Mouse (Mus musculus) forebrain, embryonic 10.5 days (tissue): ENCODE results near the gene Tdrd5. TPM values are rescaled to one million over a fixed set of nuclear protein-coding genes. Genes with fewer than 3 reads are reported as not detected.

ENCODE experiments used
- DNase-seq: peaks from one replicate; pipeline ENCODE4 v3.0.0-alpha.2; 2017; ENCODE audit warnings: low spot score; ENCODE audit errors: extremely low spot score
- H3K27ac ChIP-seq: fragments of 300-500 bp; sonication (generic); 2 replicates; pipeline ENCODE4 v1.5.1; 2016; ENCODE audit warnings: mild to moderate bottlenecking
- H3K27me3 ChIP-seq: fragments of 300-500 bp; sonication (generic); 2 replicates; pipeline ENCODE4 v1.6.1; 2016; ENCODE audit warnings: mild to moderate bottlenecking; ENCODE audit not compliant: poor library complexity, severe bottlenecking
- H3K36me3 ChIP-seq: fragments of 300-500 bp; sonication (generic); replicated peaks from 2 replicates; pipeline ENCODE4 v1.6.1; 2016; ENCODE audit warnings: mild to moderate bottlenecking, moderate library complexity
- H3K4me1 ChIP-seq: fragments of 300-500 bp; sonication (generic); 2 replicates; pipeline ENCODE4 v1.6.1; 2016
- H3K4me3 ChIP-seq: fragments of 300-500 bp; sonication (generic); 2 replicates; pipeline ENCODE4 v1.5.1; 2016; ENCODE audit warnings: mild to moderate bottlenecking, moderate library complexity
- H3K9me3 ChIP-seq: fragments of 300-500 bp; sonication (generic); 2 replicates; pipeline ENCODE4 v1.6.1; 2016; ENCODE audit warnings: mild to moderate bottlenecking, moderate library complexity
- WGBS: fragments of 180-500 bp; shearing (Covaris S2); methylation state at CpG from one replicate; pipeline ENCODE4 v1.1.7; 2016; 5-methylcytosine and 5-hydroxymethylcytosine counted together
- polyA plus RNA-seq: library from polyadenylated mRNA; unstranded; fragments of >200 nt; fragmentation: Nextera tagmentation; extraction: Ambion mirVana; gene quantifications from 2 replicates; pipeline ENCODE4 v1.2.1, GENCODE M21; 2016

Gene Tdrd5
- polyA plus RNA-seq, 1 experiment from 2014 or later, result 0.09 TPM

DNA sequence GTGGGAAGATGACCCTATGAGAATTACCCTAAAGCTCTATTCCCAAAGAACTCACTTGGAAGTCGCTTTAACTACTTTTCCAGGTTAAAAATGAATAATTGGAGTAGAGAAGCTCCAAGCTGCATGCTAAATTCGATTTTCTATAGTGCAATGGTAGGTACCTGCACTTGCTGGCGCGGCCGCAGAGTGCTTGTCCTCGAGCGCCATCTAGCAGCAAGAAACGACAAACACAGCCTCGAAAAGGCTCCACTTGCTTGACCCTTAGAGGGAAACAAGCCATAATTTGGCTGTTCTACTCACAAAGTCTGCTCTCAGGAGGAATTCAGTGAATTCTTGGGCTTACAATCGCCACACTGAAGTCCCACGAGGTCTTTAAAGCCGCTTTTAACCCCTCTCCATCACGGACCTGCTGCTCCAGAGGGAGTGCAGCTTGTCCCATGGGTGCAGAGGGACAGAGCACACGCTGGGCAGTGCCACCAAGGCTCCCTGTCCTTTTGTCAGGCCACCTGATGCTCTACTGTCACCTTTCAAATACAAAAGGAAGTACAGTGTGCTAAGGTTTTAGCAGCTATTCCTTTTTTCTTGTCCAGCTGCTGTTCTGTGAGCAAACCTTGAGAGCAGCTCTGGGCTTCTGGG is 61.6 kb downstream of the Tdrd5 start:
- Histone ChIP-seq H3K27me3 (no peaks in the 10 kb centered on the region), H3K36me3 (no peaks in the 10 kb centered on the region), H3K9me3 (no peaks in the 10 kb centered on the region), H3K4me1 (no peaks in the 10 kb centered on the region), H3K27ac (no peak overlapping the region), H3K4me3 (no peak overlapping the region)
- peak; percentile 58 for DNase-seq
- WGBS, result 8% methylated on average over 14 of the region's 14 CpGs

DNA sequence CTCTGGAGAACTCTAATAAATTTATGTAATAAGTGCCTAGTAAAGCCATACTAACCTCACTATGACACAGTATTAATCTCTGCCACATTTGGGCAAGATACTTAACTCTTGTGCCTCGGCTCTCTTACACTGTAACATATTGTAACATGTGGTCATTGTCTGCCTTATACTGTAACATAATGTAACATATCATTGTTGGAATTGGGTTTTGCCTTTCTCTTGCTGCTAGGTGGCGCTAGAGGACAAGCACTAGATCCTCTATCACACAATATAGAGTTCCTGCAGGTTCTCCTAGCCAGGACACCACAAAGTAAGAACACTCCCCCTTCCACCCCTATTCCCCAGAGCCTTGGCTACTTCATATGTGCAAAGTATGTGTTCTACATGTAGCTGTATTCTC is 62.4 kb downstream of the Tdrd5 start:
- no peaks in the 10 kb centered on the region for H3K4me1 ChIP-seq
- no peaks in the 10 kb centered on the region for H3K36me3 ChIP-seq
- H3K27ac ChIP-seq, result no peak overlapping the region
- H3K9me3 ChIP-seq, result no peaks in the 10 kb centered on the region
- WGBS, result 42% methylated on average over 2 of the region's 2 CpGs
- no peak for DNase-seq
- no peaks in the 10 kb centered on the region for H3K27me3 ChIP-seq
- no peak overlapping the region for H3K4me3 ChIP-seq

DNA sequence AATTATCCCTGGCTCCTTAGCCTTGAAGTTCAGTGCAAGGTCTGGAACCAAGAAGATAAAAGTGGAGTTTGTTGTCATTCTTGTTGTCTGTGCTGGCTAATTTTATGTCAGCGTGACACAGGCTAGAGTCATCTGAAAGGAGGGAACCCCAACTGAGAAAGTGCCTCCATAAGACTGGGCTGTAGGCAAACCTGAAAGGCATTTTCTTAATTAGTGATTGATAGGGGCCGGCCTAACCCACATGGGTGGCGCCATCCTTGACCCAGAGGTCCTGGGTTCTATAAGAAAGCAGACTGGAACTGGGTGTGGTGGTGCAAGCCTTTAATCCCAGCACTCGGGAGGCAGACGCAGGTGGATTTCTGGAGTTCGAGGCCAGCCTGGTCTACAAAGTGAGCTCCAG is 72.3 kb downstream of the Tdrd5 start:
- Histone ChIP-seq H3K27me3 (no peaks in the 10 kb centered on the region), H3K4me1 (peaks cover 25% of the 10 kb centered on the region), H3K36me3 (no peaks in the 10 kb centered on the region), H3K9me3 (peaks cover 5% of the 10 kb centered on the region), H3K4me3 (no peak overlapping the region), H3K27ac (0 out of 2 replicates have a peak overlapping the region, but pooled peaks have one; percentile 44)
- WGBS, result 87% methylated on average over 6 of the region's 6 CpGs
- no peak for DNase-seq

DNA sequence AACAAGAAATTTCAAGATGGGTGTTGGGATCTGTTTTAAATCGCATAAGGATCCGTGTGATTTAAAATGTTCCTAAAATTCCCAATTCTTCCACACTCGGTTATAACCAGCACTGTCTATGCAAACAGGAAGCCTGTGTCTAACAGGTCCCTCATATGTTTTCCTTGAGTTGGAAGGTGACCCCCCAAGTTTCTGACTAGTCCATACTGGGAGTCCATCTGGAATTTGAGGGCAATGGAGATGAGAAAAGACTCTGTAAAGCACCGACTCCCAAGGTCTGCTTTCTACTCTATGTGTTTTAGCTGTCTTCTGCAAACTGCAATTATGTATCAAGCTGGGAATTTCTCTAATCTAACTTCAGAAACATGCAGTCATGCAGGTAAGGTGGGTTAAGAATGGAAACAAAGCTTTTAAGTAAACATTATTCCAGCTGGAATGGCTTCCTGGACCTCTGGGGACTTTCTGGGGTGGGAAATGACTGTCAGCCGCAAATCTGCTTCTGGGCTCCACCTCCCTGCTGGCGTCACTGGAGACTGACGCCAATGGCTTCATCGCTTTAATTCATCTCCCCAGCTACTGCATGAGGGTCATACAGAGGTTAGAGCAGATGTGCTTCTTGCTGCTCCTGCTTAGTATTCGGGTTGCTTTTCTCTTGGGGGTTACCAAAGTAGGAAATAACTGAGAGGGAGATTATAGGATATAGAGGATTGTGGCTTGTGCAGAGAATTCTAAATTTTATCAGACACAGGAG is 73.0 kb downstream of the Tdrd5 start:
- peak overlapping the region; percentile 16; the same call in 1 of the 2 replicates for H3K27ac ChIP-seq
- WGBS, result 48% methylated on average over 9 of the region's 9 CpGs
- no peak for DNase-seq
- H3K27me3 ChIP-seq, result no peaks in the 10 kb centered on the region
- no peaks in the 10 kb centered on the region for H3K36me3 ChIP-seq
- peaks cover 5% of the 10 kb centered on the region for H3K9me3 ChIP-seq
- H3K4me1 ChIP-seq, result peaks cover 25% of the 10 kb centered on the region
- no peak overlapping the region for H3K4me3 ChIP-seq

DNA sequence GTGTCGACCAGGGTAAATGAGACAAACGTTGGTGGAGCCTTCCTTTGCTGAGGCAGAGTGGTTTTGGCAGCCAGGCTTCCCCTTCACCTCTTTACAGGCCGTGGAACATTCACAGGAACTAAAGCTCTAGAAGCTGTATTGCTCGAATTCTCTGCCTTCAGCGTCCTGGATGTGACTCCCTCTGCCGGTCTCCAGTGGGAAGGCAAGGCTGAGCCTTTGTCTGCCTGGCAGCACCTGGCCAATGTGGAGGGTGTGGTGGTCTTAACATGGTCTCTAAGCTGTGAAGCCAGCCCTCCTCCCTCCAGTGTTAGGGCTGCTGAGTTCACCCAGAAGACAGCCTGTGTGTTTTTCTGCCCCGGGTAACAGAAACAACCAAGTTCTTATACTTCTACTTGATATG is 74.0 kb downstream of the Tdrd5 start:
- peaks cover 25% of the 10 kb centered on the region for H3K4me1 ChIP-seq
- H3K9me3 ChIP-seq, result peaks cover 5% of the 10 kb centered on the region
- H3K27me3 ChIP-seq, result no peaks in the 10 kb centered on the region
- peak overlapping the region; percentile 20; the same call in 1 of the 2 replicates for H3K27ac ChIP-seq
- DNase-seq, result peak; percentile 65
- 31% methylated on average over 7 of the region's 7 CpGs for WGBS
- no peak overlapping the region for H3K4me3 ChIP-seq
- H3K36me3 ChIP-seq, result no peaks in the 10 kb centered on the region

DNA sequence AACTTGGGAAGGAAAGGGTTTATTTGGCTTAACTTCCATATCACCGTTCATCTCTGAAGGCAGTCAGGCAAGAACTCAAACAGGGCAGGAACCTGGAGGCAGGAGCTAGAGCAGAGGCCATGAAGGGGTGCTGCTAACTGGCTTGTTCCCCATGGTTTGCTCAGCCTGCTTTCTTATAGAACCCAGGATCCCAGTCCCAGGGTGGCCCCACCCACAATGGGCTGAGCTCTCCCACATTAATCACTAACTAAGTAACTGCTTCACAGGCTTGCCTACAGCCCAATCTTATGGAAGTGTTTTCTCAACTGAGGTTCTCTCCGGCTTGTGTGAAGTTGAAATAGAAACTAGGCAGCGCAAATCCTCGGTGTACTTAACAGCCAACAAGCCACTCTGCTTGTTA is 74.7 kb downstream of the Tdrd5 start:
- H3K4me1 ChIP-seq, result peaks cover 25% of the 10 kb centered on the region
- H3K36me3 ChIP-seq, result no peaks in the 10 kb centered on the region
- WGBS, result 92% methylated on average over 4 of the region's 4 CpGs
- no peaks in the 10 kb centered on the region for H3K27me3 ChIP-seq
- H3K4me3 ChIP-seq, result no peak overlapping the region
- DNase-seq, result no peak
- H3K9me3 ChIP-seq, result peaks cover 3% of the 10 kb centered on the region
- no peak overlapping the region for H3K27ac ChIP-seq

DNA sequence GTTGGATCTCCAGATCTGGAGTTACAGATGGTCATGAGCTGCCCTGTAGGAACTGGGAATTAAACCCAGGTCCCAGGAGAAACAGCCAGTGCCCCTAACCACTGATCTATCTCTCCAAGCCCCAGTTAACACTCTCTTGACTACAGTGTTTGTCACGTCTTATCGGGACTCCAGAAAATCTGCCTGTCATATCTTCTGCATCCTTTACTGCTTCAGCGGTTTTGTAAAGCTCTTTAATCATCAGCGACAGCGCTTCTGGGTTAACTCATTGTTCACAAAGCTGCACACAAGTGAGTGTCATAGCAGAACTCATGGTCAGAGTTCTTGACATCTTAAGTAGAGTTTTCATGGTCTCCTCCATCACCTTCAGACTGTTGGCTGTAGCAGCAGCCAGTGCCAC is 76.6 kb downstream of the Tdrd5 start:
- WGBS, result 89% methylated on average over 5 of the region's 5 CpGs
- Histone ChIP-seq H3K4me3 (no peak overlapping the region), H3K27ac (no peak overlapping the region), H3K36me3 (no peaks in the 10 kb centered on the region), H3K4me1 (peaks cover 37% of the 10 kb centered on the region), H3K9me3 (no peaks in the 10 kb centered on the region), H3K27me3 (no peaks in the 10 kb centered on the region)
- no peak for DNase-seq

DNA sequence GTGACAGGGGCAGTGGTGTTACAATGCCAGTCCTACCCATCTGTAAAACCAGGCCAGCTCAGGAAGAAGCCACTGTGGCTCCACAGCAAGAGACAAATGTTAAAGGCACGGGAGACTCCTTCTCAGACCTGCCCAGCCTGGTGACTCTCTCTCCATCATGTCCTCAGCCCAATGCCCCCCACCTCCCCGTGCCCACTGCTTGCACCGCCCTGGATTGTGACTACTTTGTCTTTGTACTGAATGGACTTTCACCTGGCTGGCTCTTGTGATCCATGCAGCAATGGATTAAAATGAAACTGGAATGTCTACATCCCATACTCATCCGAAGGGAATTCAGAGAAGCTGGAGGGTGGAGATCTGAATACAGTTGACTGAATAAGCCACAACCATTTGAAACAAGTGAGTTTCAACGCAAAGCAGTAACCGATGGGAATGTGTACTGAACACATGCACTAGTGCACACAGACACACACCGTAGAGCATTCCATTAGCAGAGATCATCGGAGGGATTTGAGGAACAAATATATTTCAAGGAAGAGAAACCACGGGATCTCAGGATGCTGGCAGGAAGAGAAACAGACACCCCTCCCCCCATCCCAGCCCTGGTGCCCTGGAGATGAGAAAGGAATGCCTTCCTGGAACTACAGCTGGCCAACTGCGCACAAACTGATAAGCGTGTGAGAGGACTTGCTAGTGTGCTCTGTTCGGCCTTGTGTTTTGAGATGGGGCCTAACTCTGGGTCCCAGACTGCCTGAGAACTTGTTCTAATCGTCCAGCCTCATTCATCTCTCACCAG is 81.1 kb downstream of the Tdrd5 start:
- H3K4me1 ChIP-seq, result peaks cover 32% of the 10 kb centered on the region
- H3K27ac ChIP-seq, result peak overlapping the region; percentile 74
- DNase-seq, result no peak
- WGBS, result 67% methylated on average over 13 of the region's 13 CpGs
- no peak overlapping the region for H3K4me3 ChIP-seq
- no peaks in the 10 kb centered on the region for H3K36me3 ChIP-seq
- no peaks in the 10 kb centered on the region for H3K9me3 ChIP-seq
- H3K27me3 ChIP-seq, result no peaks in the 10 kb centered on the region

DNA sequence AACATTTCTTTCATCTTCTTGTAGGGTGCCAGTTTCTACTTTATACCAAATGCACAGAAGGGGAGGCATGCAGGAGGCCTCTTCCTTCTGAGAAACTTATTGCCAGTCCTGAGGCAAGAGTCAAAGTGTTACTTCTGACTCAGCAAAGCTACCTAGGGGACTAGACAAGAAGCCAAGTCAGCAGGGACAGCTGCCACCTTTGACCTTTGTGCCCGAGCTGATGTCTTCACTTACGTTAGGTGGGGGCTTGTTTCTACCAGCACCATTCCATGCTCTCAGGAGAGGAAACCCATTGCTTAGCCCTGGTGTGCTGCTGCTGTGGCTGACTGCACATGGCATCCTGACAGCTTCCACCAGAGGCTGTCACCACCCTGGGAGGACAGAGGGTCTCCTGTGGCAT is 82.1 kb downstream of the Tdrd5 start:
- DNase-seq, result no peak
- H3K4me3 ChIP-seq, result no peak overlapping the region
- H3K4me1 ChIP-seq, result peaks cover 37% of the 10 kb centered on the region
- 49% methylated on average over 2 of the region's 2 CpGs for whole genome bisulfite sequencing
- H3K9me3 ChIP-seq, result no peaks in the 10 kb centered on the region
- peak overlapping the region; percentile 74 for H3K27ac ChIP-seq
- H3K27me3 ChIP-seq, result no peaks in the 10 kb centered on the region
- H3K36me3 ChIP-seq, result no peaks in the 10 kb centered on the region

DNA sequence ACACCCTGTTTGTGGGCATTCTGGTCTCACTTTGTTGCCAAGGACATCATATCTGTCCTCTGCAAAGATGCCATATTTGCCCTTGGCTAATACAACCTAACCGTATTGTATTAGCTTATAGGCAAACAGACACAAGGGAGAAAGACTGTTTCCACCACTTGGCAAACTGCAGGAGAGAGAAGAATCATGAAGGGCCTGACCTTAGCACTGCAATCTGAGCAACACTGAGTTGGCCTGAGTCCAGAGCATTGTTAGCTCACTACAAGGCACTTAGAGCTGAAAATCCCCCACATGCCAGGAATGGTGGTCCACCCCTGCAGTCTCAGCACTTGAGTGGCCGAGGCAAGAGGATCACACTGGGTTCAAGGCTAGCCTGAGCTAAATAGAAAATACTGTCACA is 84.9 kb downstream of the Tdrd5 start:
- Histone ChIP-seq H3K27ac (no peak overlapping the region), H3K9me3 (no peaks in the 10 kb centered on the region), H3K27me3 (no peaks in the 10 kb centered on the region), H3K4me1 (peaks cover 44% of the 10 kb centered on the region), H3K36me3 (no peaks in the 10 kb centered on the region), H3K4me3 (no peak overlapping the region)
- WGBS, result 99% methylated on average over 2 of the region's 2 CpGs
- no peak for DNase-seq

DNA sequence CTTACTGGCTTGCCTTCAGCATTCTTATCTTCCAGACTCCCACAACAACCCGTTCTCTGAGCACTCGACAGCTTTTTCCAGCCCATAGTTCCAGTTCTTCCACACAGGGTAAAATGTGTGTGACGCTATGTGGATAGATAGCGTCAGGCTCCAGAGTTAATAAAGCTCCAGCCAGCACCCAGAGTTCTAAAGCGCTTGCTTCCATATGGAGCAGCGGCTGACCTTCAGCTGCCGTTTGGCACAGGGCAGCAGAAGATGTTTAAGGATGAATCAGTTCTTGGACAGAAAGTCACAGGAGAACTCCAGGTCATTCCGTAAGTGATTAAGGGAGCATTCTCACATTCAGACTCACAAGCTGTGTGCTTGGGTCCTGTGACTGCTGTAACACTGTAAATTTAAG is 85.5 kb downstream of the Tdrd5 start:
- WGBS, result 85% methylated on average over 8 of the region's 8 CpGs
- H3K4me3 ChIP-seq, result no peak overlapping the region
- H3K27me3 ChIP-seq, result no peaks in the 10 kb centered on the region
- no peak for DNase-seq
- H3K4me1 ChIP-seq, result peaks cover 38% of the 10 kb centered on the region
- H3K27ac ChIP-seq, result no peak overlapping the region
- H3K36me3 ChIP-seq, result no peaks in the 10 kb centered on the region
- no peaks in the 10 kb centered on the region for H3K9me3 ChIP-seq

DNA sequence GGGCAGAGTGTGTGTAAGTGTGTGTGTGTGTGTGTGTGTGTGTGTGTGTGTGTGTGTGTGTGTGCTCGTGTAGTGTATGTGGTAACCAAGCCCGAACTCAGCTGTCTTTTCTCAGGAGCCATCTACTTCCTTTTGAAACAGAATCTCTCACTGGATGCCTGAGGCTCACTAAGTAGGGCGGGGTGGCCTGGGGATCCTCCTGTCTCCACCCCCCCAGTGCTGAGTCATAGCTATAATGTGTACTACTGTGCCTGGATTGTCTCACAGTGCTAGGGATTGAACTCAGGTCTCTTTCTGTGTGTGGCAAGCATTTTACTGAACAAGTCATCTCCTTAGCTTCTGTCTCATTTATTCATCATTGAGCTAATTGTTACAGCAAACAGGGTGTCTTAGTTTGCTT is 86.1 kb downstream of the Tdrd5 start:
- H3K9me3 ChIP-seq, result no peaks in the 10 kb centered on the region
- no peak overlapping the region; the same call in 1 of the 2 replicates for H3K27ac ChIP-seq
- peaks cover 32% of the 10 kb centered on the region for H3K4me1 ChIP-seq
- H3K36me3 ChIP-seq, result no peaks in the 10 kb centered on the region
- DNase-seq, result no peak
- 74% methylated on average over 3 of the region's 3 CpGs for WGBS
- no peaks in the 10 kb centered on the region for H3K27me3 ChIP-seq
- no peak overlapping the region for H3K4me3 ChIP-seq

DNA sequence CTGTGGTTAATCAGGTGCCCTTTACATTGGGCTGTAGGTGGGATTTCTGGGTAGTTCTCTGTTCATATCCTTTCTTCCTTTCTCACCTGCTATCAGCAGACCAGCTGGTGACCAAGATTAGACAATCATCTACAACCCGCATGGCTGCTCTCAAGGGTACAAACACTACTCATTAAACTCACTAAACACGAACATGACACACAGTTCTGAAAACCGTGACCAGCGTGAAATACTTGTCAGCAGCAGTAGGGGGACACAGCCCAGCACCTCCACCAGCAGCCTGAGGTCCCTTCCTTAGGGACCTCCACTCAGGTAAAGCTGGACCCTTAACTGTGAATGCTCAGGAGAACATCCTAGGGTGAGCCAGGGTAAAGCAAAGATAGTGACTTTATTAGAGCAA is 87.2 kb downstream of the Tdrd5 start:
- WGBS, result 73% methylated on average over 4 of the region's 4 CpGs
- H3K36me3 ChIP-seq, result no peaks in the 10 kb centered on the region
- DNase-seq, result no peak
- H3K4me3 ChIP-seq, result no peak overlapping the region
- H3K4me1 ChIP-seq, result peaks cover 24% of the 10 kb centered on the region
- no peaks in the 10 kb centered on the region for H3K27me3 ChIP-seq
- no peak overlapping the region for H3K27ac ChIP-seq
- H3K9me3 ChIP-seq, result no peaks in the 10 kb centered on the region
